Mouse (Mus musculus) megakaryocyte-erythroid progenitor cell, adult 5-6 weeks (primary cell): ENCODE data around the gene Pknox2. TPM values are rescaled to one million over a fixed set of nuclear protein-coding genes. Genes with fewer than 3 reads are reported as not detected.

Experiments
- ATAC-seq: replicated peaks from 2 replicates; pipeline ENCODE4 v1.8.0; 2016; ENCODE audit warnings: mild to moderate bottlenecking, inconsistent platforms; ENCODE audit not compliant: severe bottlenecking, poor library complexity, low FRiP score, low TSS enrichment
- total RNA-seq, 2 experiments: library from RNA; stranded (forward) in 1 of 2; stranded (reverse) in 1 of 2; fragments of 200-1000, 215-1000 nt in 1 of 2; fragments of >200 nt in 1 of 2; fragmentation: Nextera tagmentation in 1 of 2; gene quantifications; 2 replicates each; pipeline ENCODE4 v1.2.3; 2014 to 2017

The Pknox2 gene
- total RNA-seq, 2 experiments from 2014 or later: not detected

- ATAC-seq: no peak
These were observed 278.5 kb downstream of the Pknox2 start for GRCm38 (mm10) chr9:36868662-36869061.

GRCm38 (mm10) chr9:36864862-36865813, 282.1 kb downstream of the Pknox2 start:
- ATAC-seq: no peak

- ATAC-seq: no peak
These were observed 283.5 kb downstream of the Pknox2 start for GRCm38 (mm10) chr9:36863694-36864093.

- no peak for ATAC-seq
These were observed 284.6 kb downstream of the Pknox2 start for GRCm38 (mm10) chr9:36862576-36862975.

- no peak for ATAC-seq
These were observed 288.5 kb downstream of the Pknox2 start for GRCm38 (mm10) chr9:36858677-36859076.

- ATAC-seq: no peak
These were observed 289.6 kb downstream of the Pknox2 start for GRCm38 (mm10) chr9:36857476-36858117.

- no peak for ATAC-seq
These were observed 290.9 kb downstream of the Pknox2 start for GRCm38 (mm10) chr9:36856351-36856750.

- ATAC-seq: no peak
These were observed 295.0 kb downstream of the Pknox2 start for GRCm38 (mm10) chr9:36852175-36852574.

GRCm38 (mm10) chr9:36850091-36850490, 297.1 kb downstream of the Pknox2 start:
- ATAC-seq: no peak

- ATAC-seq: no peak
These were observed 298.5 kb downstream of the Pknox2 start for GRCm38 (mm10) chr9:36848661-36849060.

GRCm38 (mm10) chr9:36846346-36846745, 300.9 kb downstream of the Pknox2 start:
- no peak for ATAC-seq

Other genes with a start within 250 kb of the Pknox2 start
- 3.4 and 4.7 TPM in 2 replicates for gene Tmem218, start 60.8 kb upstream of the Pknox2 start, total RNA-seq (2014; fragmentation: Nextera tagmentation)
- gene Tmem218, start 60.8 kb upstream of the Pknox2 start, total RNA-seq (2017): 2.8 and 3.3 TPM in 2 replicates
- gene Slc37a2, start 108.3 kb upstream of the Pknox2 start, total RNA-seq (2014; fragmentation: Nextera tagmentation): 1.3 TPM in 1 of 2 replicates, not detected in the other
- 0.11 and 0.23 TPM in 2 replicates for gene Slc37a2, start 108.3 kb upstream of the Pknox2 start, total RNA-seq (2017)
- gene Ccdc15, start 201.0 kb upstream of the Pknox2 start, total RNA-seq (2014; fragmentation: Nextera tagmentation): 22.3 and 24.5 TPM in 2 replicates
- 12.8 and 23.2 TPM in 2 replicates for gene Ccdc15, start 201.0 kb upstream of the Pknox2 start, total RNA-seq (2017)
- 0.70 TPM in 1 of 2 replicates, not detected in the other for gene Hepacam, start 219.9 kb upstream of the Pknox2 start, total RNA-seq (2014; fragmentation: Nextera tagmentation)
- gene Hepacam, start 219.9 kb upstream of the Pknox2 start, total RNA-seq (2017): not detected in 2 replicates